Mouse (Mus musculus) midbrain, embryonic 14.5 days (tissue): ENCODE results near the gene Tex2. TPM values are rescaled to one million over a fixed set of nuclear protein-coding genes. Genes with fewer than 3 reads are reported as not detected.

Experiments used
- ATAC-seq: fragments of 200-750 bp; cut with Nextera tagmentation; 2 replicates; pipeline ENCODE4 v1.8.0; 2017; ENCODE audit warnings: moderate number of reproducible peaks, moderate library complexity; ENCODE audit not compliant: low FRiP score, low TSS enrichment
- DNase-seq: peaks from one replicate; pipeline ENCODE4 v3.0.0-alpha.2; 2015
- H3K27ac ChIP-seq: fragments of 300-500 bp; sonication (generic); replicated peaks from 2 replicates; pipeline ENCODE4 v1.5.1; 2014; ENCODE audit warnings: mild to moderate bottlenecking, low read depth, low read length, moderate library complexity
- H3K27me3 ChIP-seq: fragments of 300-500 bp; sonication (generic); 2 replicates; pipeline ENCODE4 v1.6.1; 2014; ENCODE audit warnings: low read length, control low read depth, mixed read lengths; ENCODE audit not compliant: control insufficient read depth, insufficient read depth
- H3K36me3 ChIP-seq: fragments of 300-500 bp; sonication (generic); 2 replicates; pipeline ENCODE4 v1.6.1; 2014; ENCODE audit warnings: low read length, control low read depth; ENCODE audit not compliant: control insufficient read depth, insufficient read depth
- H3K4me1 ChIP-seq: fragments of 300-500 bp; sonication (generic); 2 replicates; pipeline ENCODE4 v1.6.1; 2014; ENCODE audit warnings: mild to moderate bottlenecking, antibody characterized with exemption, low read length, control low read depth; ENCODE audit not compliant: control insufficient read depth, insufficient read depth
- H3K4me2 ChIP-seq: fragments of 300-500 bp; sonication (generic); 2 replicates; pipeline ENCODE4 v1.6.1; 2014; ENCODE audit warnings: mild to moderate bottlenecking, low read length, moderate library complexity
- H3K4me3 ChIP-seq: fragments of 300-500 bp; sonication (generic); replicated peaks from 2 replicates; pipeline ENCODE4 v1.5.1; 2014; ENCODE audit warnings: low read depth, low read length
- H3K9ac ChIP-seq: fragments of 300-500 bp; sonication (generic); replicated peaks from 2 replicates; pipeline ENCODE4 v1.6.1; 2014; ENCODE audit warnings: mild to moderate bottlenecking, low read length, moderate library complexity
- H3K9me3 ChIP-seq: fragments of 300-500 bp; sonication (generic); 2 replicates; pipeline ENCODE4 v1.6.1; 2016; ENCODE audit warnings: low read length, control low read depth, mixed read lengths; ENCODE audit not compliant: control insufficient read depth
- WGBS: fragments of 180-500 bp; shearing (Covaris S2); extraction: QIAGEN DNeasy Blood & Tissue Kit; methylation state at CpG from one replicate; pipeline ENCODE4 v1.1.7; 2014; 5-methylcytosine and 5-hydroxymethylcytosine counted together
- polyA plus RNA-seq: library from polyadenylated mRNA; unstranded; fragments of >200 nt; fragmentation: Nextera tagmentation; extraction: Ambion mirVana; gene quantifications from 2 replicates; pipeline ENCODE4 v1.2.1, GENCODE M21; 2014

Tex2 gene
- polyA plus RNA-seq, 1 experiment from 2014 or later, result 29.1 TPM

DNA sequence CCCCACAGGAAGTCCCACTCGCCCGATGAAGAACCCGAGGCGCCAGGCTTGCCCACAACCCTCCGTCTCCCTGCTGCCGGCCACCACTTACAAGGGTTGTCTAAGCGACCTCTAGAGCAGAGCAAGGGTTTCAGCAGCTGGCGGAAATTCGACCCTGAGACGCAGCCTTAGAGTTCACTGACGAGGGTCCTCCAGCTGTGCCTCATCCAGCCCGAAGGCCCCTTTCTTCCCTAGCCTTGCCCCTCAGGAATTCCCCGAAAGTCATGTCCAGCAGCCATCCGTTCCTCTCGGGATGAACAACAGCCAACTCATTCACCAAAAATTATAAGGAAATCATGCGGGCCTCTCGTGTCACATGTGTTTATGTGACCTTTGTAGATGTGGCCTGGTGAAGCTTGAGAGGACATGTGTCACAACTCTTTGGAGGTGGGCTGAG is 125.1 kb downstream of the Tex2 start:
- ATAC-seq, result peak; percentile 18; the same call in 1 of the 2 replicates
- Histone ChIP-seq H3K27me3 (no peaks in the 10 kb centered on the region), H3K9ac (no peak overlapping the region; the same call in 1 of the 2 replicates), H3K4me2 (peak overlapping the region; percentile 75), H3K4me1 (peaks cover 13% of the 10 kb centered on the region), H3K4me3 (peak overlapping the region; percentile 91), H3K36me3 (no peaks in the 10 kb centered on the region), H3K9me3 (no peaks in the 10 kb centered on the region), H3K27ac (no peak overlapping the region)
- 14% methylated on average over 17 of the region's 17 CpGs for WGBS
- no peak for DNase-seq

DNA sequence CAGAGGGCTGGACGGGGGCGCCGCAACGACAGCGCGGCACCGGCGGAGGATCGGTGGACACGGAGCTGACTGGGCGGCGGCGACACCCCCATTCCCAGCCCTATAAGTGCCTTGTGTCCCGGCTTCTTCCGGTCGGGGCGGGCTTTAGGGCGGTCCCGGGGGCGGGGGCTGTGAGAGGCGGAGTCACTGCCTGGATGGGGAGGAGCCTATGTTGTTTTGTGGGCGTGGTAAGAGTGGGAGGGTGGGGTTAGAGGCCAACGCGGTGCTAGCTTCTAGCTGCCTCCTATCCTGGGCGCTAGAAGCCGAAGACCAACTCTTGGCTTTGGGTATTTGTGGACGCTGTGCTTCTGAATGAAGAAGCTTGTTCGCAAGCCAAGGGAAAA is 125.5 kb downstream of the Tex2 start, which contains the start of gene Ern1:
Ern1 (minus strand) TSS at position 120 of the 383 bp plus-strand sequence.
- DNase-seq (peak; percentile 94), ATAC-seq (peak; percentile 97)
- Histone ChIP-seq H3K4me2 (peak within 1 kb of the TSS; percentile 75), H3K27me3 (no peaks in the 10 kb centered on the region), H3K36me3 (no peaks in the 10 kb centered on the region), H3K9ac (peak within 1 kb of the TSS; percentile 78), H3K9me3 (no peaks in the 10 kb centered on the region), H3K4me3 (peak within 1 kb of the TSS; percentile 91), H3K27ac (peak within 1 kb of the TSS; percentile 78), H3K4me1 (peaks cover 13% of the 10 kb centered on the region)
- 1% methylated on average over 28 of the region's 28 CpGs for WGBS

DNA sequence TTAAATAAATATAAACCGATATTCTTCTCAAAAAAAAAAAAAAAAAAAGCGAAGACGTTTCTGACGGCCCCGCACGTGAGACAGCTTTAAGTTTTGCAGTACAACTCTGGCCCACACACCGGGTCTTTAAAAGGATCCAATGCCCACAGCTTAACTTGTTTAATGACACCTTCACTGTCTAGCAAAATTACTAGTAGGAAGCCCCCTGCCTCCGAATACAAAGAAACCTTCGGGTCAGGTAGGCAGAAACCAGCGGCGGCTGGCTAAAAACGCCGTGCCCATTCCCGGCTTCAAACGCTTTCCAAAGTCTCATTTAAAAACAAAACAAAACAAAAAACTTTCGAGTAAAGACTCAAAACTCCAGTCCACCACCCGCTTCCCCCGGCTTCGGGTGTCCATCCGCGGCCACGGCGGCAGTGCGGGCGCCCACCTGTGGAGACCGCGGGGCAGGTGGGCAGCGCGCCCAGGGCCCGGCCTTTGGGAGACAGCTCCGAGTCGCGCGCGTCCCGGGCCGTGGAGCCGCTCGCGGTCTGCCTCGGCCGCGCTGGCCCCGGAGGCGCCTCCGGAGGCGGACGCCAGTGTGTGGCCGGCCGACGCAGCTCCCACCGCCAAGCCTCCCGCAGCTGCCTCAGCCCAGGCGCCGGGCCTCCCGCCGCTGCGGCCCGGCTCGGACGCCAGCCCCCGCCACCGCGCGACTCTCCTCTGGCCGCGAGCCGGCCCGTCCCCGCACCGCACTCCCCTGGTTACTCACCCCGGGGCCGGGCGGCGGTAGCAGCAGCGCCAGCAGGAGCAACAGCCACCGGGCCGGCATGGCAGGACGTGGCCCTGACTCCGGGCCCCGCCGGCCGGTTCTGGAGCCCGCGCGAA is 126.1 kb downstream of the Tex2 start:
- no peaks in the 10 kb centered on the region for H3K27me3 ChIP-seq
- no peaks in the 10 kb centered on the region for H3K36me3 ChIP-seq
- peak overlapping the region; percentile 78 for H3K27ac ChIP-seq
- no peak for DNase-seq
- H3K4me1 ChIP-seq, result peaks cover 13% of the 10 kb centered on the region
- peak overlapping the region; percentile 91 for H3K4me3 ChIP-seq
- peak overlapping the region; percentile 75 for H3K4me2 ChIP-seq
- no peaks in the 10 kb centered on the region for H3K9me3 ChIP-seq
- under 1% methylated on average over 85 of the region's 86 CpGs for WGBS
- ATAC-seq, result peak; percentile 88
- H3K9ac ChIP-seq, result peak overlapping the region; percentile 78

DNA sequence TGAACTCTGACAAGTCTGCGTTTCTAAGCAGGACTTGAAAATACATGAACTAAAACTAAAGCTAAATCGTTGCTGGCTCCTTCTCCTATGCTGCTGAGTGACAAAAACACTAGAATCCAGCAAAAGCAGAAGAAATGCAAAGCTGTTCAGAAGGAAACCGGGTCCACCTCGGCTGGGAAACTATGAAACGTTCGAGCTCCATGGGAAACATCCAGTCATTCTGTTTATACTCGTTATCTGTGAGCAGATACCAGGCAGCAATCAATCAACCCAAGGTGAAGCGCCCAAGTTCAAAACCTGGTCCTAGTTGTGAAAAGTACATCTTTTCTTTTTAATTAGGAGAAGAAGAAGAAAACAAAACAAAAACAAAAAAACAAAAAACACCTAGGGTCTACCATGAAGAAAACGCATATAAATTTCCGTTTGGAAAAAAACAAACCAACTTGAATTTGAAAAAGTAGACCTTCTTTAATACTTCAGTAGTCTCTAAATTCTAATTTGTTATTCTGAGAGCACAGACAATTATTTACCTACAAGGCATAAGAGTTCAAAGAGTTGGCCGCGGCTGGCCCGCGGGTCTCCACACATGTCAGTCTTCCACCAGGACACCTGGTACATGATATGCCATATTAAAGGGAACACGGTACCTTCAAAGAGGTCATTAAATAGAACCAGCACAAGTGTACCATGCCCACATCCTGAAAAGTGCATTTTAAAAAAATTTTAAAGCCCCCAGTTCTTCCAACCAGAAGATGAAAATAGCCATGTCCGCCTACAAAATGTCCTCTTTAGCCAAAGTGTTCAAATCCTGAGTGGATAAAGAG is 127.0 kb downstream of the Tex2 start:
- Histone ChIP-seq H3K27me3 (no peaks in the 10 kb centered on the region), H3K4me2 (peak overlapping the region; percentile 75), H3K4me3 (peak overlapping the region; percentile 91), H3K27ac (no peak overlapping the region), H3K4me1 (peaks cover 13% of the 10 kb centered on the region), H3K36me3 (no peaks in the 10 kb centered on the region), H3K9ac (peak overlapping the region; percentile 78; the same call in 1 of the 2 replicates), H3K9me3 (no peaks in the 10 kb centered on the region)
- WGBS, result 59% methylated on average over 16 of the region's 16 CpGs
- ATAC-seq, result no peak
- no peak for DNase-seq

DNA sequence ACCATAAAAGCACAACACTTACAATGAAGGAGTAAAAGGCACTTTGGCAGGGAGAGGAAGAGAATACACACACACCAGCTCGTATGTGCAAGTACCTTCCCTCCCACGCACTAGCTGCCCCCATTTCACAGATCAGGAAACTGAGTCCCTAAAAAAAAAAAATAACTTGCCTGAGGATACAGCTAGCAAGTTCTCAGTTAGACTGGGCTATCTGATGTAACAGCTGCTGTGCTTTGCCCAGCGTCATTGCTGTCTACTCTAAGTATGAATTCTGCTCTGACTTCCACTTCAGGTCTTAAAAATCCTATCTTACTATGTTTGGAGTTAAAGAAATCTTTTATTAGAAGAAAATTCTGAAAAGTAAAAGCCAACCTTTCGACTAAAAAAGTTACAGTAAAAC is 127.6 kb downstream of the Tex2 start:
- no peaks in the 10 kb centered on the region for H3K36me3 ChIP-seq
- H3K9me3 ChIP-seq, result no peaks in the 10 kb centered on the region
- no peak overlapping the region for H3K4me2 ChIP-seq
- no peaks in the 10 kb centered on the region for H3K27me3 ChIP-seq
- DNase-seq, result no peak
- 87% methylated on average over 4 of the region's 4 CpGs for WGBS
- H3K27ac ChIP-seq, result no peak overlapping the region
- no peak for ATAC-seq
- H3K9ac ChIP-seq, result no peak overlapping the region
- H3K4me3 ChIP-seq, result no peak overlapping the region
- H3K4me1 ChIP-seq, result peaks cover 13% of the 10 kb centered on the region

DNA sequence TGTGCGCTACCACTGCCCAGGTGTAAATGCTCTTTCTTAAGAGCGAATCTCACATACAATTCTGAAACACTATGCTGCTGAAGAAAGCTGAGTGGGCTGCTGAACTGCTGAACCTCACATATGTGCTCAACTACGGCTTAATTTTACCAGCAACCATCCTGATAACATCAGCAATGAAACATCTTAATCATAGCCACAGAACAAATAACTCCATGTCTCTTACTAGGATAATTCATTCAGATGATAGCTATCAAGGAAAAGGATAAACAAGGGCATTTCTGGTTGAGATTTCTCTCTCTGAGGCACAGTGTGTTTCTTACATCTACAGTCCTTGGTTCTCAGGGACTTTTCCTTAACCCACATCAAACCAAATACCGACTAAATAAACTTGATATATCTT is 128.3 kb downstream of the Tex2 start:
- H3K4me1 ChIP-seq, result peaks cover 13% of the 10 kb centered on the region
- H3K36me3 ChIP-seq, result no peaks in the 10 kb centered on the region
- no peak overlapping the region for H3K27ac ChIP-seq
- no peak overlapping the region for H3K9ac ChIP-seq
- no peaks in the 10 kb centered on the region for H3K27me3 ChIP-seq
- H3K4me3 ChIP-seq, result no peak overlapping the region
- no peak overlapping the region for H3K4me2 ChIP-seq
- 93% methylated on average over 4 of the region's 4 CpGs for WGBS
- DNase-seq (no peak), ATAC-seq (no peak)
- no peaks in the 10 kb centered on the region for H3K9me3 ChIP-seq

DNA sequence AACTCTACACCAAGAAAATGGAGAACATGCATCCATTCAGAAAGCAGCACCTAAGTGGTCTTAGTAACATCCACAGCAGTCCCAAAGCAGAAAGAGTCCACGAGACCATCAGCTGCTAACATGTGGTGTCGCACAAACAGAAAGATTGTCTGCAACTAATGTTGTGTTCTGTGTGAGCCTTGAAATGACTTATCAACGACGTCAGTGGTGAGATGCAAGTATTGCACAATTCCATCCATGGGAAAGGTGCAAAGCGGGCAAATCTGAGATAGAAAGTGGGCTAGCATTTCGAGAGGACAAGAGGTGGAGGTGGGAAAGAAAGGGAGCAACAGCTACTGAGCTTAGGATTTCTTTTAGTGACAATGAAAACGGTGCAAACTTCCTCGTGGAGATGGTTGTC is 130.4 kb downstream of the Tex2 start:
- 92% methylated on average over 8 of the region's 8 CpGs for WGBS
- Histone ChIP-seq H3K9me3 (no peaks in the 10 kb centered on the region), H3K27me3 (no peaks in the 10 kb centered on the region), H3K27ac (no peak overlapping the region), H3K36me3 (no peaks in the 10 kb centered on the region), H3K9ac (no peak overlapping the region), H3K4me2 (no peak overlapping the region), H3K4me1 (peaks cover 9% of the 10 kb centered on the region), H3K4me3 (no peak overlapping the region)
- ATAC-seq (no peak), DNase-seq (no peak)

DNA sequence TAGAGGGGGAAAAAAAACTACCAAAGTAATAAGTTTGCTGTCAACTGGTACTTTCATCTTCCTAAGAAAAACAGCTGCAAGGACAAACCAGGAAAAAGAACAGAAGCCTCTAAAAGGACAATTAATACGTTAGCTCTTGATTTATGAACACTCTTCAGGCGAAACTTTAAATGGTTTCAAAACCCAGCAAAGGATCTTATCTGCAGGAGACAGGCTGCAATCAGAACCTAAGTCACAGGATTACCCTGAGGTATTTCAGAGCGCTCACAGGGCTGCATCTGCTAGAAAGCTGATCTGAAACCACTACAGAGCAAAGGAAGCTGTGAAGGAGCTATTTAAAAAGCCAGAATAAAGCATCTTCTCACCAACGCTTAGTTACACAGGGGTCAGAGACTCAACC is 131.6 kb downstream of the Tex2 start:
- no peak overlapping the region for H3K4me3 ChIP-seq
- ATAC-seq, result no peak
- H3K36me3 ChIP-seq, result no peaks in the 10 kb centered on the region
- H3K27ac ChIP-seq, result no peak overlapping the region
- DNase-seq, result no peak
- H3K4me1 ChIP-seq, result peaks cover 7% of the 10 kb centered on the region
- no peaks in the 10 kb centered on the region for H3K27me3 ChIP-seq
- no peak overlapping the region for H3K4me2 ChIP-seq
- H3K9me3 ChIP-seq, result no peaks in the 10 kb centered on the region
- no peak overlapping the region for H3K9ac ChIP-seq
- WGBS, result 76% methylated on average over 4 of the region's 4 CpGs
